Mouse (Mus musculus): Measurements from ENCODE around the gene Oog4. TPM values are rescaled to one million over a fixed set of nuclear protein-coding genes. Genes with fewer than 3 reads are reported as not detected.

The Oog4 gene
- not detected for polyA plus RNA-seq (2014; fragmentation: Illumina TruSeq; extraction: RNeasy Lipid Tissue Mini Kit (QIAGEN cat#74804); ENCODE audit: low read depth, low replicate concordance)

DNA sequence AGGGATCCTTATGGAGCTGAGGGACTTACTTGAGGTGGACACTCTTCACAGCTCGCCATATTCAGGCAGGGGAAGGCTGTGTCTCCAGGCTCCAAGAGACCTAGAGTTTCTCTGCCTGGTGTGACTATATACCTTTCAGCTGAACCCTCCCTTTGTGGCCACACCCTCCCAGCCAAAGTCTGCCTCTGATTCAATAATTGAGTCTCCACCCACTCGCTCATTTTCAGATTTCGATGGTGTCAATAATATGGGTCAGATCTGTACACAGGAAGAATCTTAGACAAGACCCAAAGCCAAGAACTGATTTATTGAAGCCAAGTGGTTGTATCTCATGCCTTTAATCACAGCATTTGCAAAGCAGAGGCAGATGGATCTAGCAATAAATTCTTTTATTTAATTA, at the start of gene Oog4:
Oog4 (minus strand) TSS at position 101 of the 400 bp plus-strand sequence.

DNA sequence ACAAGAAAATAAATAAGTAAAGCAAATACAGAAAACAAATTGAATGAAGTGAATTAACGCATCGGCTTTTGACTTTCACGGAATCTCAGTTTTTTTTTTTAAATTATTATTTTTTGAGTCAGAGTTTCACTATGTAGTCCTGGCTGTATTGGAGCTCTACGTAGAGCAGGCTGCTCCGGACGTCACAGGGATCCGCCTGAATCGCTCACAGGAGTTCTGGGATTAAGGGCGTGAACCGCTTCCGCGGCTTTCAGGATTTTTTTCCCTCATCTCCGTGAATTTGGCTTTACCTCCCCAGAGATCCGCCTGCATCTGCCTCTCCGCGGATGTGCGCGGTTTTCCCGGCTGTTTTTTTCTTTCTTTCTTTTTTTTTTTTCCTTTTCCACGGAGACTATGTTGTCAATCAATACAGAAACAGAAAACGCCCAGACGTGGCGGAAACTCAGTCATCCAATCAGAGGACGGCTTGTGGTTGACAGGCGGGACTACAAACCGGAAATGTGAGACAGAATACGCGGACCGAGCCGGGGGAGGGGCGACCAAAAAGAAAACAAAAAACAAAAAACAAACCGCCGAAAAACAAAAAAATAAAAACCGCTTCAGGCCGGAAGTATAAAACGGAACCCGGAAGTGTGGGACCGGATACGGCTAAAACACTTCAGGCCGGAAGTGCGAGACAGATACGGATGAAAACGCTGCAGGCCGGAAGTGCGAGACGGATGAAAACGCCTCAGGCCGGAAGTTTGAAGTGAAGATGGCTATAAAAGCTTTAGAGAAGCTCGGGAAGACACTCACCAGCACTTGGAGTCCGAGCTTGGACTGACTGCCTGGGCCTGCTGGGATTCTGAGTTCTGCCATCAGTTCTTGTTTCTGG, 37.7 kb downstream of the Oog4 start, which contains the start of gene Pramef8:
Pramef8 (plus strand) TSS at position 208 of the 874 bp plus-strand sequence.

DNA sequence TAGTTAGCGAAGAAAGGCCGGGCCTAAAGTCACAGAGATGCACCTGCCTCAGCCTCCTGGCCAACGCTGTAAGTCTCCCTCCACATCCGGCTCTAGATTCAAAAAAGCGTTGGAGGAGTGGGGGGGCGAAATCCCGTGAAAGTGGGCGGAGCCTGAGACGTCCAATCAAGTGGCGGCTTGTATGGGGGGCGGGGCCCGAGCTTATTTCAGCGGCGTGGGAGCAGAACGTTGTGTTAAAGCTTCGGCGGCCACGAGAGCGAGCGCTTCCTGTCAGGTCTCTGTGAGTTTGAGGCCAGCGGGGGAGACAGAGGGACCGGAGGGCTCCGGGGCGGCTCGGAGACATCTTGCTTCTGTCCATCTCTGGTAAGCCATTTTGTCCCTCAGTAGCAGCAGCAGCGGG, 55.9 kb downstream of the Oog4 start, which contains the start of gene Pramel1:
Pramel1 (plus strand) TSS at position 248 of the 400 bp plus-strand sequence.

Other genes with a start within 250 kb of the Oog4 start
- gene Prdm2, start 237.3 kb downstream of the Oog4 start, polyA plus RNA-seq (2014; fragmentation: Illumina TruSeq; extraction: RNeasy Lipid Tissue Mini Kit (QIAGEN cat#74804); ENCODE audit: low read depth, low replicate concordance): 21.7 TPM
- 52.5 TPM for gene Pdpn, start 150.8 kb downstream of the Oog4 start, polyA plus RNA-seq (2014; fragmentation: Illumina TruSeq; extraction: RNeasy Lipid Tissue Mini Kit (QIAGEN cat#74804); ENCODE audit: low read depth, low replicate concordance)
- gene Lrrc38, start 100.6 kb downstream of the Oog4 start, polyA plus RNA-seq (2014; fragmentation: Illumina TruSeq; extraction: RNeasy Lipid Tissue Mini Kit (QIAGEN cat#74804); ENCODE audit: low read depth, low replicate concordance): not detected
- 0.10 TPM for gene Pramel1, start 55.9 kb downstream of the Oog4 start, polyA plus RNA-seq (2014; fragmentation: Illumina TruSeq; extraction: RNeasy Lipid Tissue Mini Kit (QIAGEN cat#74804); ENCODE audit: low read depth, low replicate concordance)
- gene Pramef8, start 37.9 kb downstream of the Oog4 start, polyA plus RNA-seq (2014; fragmentation: Illumina TruSeq; extraction: RNeasy Lipid Tissue Mini Kit (QIAGEN cat#74804); ENCODE audit: low read depth, low replicate concordance): 12.3 TPM
- not detected for gene Gm13043, start 61.0 kb upstream of the Oog4 start, polyA plus RNA-seq (2014; fragmentation: Illumina TruSeq; extraction: RNeasy Lipid Tissue Mini Kit (QIAGEN cat#74804); ENCODE audit: low read depth, low replicate concordance)
- not detected for gene Gm13040, start 85.6 kb upstream of the Oog4 start, polyA plus RNA-seq (2014; fragmentation: Illumina TruSeq; extraction: RNeasy Lipid Tissue Mini Kit (QIAGEN cat#74804); ENCODE audit: low read depth, low replicate concordance)
- gene BC080695, start 101.4 kb upstream of the Oog4 start, polyA plus RNA-seq (2014; fragmentation: Illumina TruSeq; extraction: RNeasy Lipid Tissue Mini Kit (QIAGEN cat#74804); ENCODE audit: low read depth, low replicate concordance): not detected
- not detected for gene Gm13057, start 101.4 kb upstream of the Oog4 start, polyA plus RNA-seq (2014; fragmentation: Illumina TruSeq; extraction: RNeasy Lipid Tissue Mini Kit (QIAGEN cat#74804); ENCODE audit: low read depth, low replicate concordance)
- not detected for gene Gm13083, start 164.7 kb upstream of the Oog4 start, polyA plus RNA-seq (2014; fragmentation: Illumina TruSeq; extraction: RNeasy Lipid Tissue Mini Kit (QIAGEN cat#74804); ENCODE audit: low read depth, low replicate concordance)
- not detected for gene Gm13088, start 206.9 kb upstream of the Oog4 start, polyA plus RNA-seq (2014; fragmentation: Illumina TruSeq; extraction: RNeasy Lipid Tissue Mini Kit (QIAGEN cat#74804); ENCODE audit: low read depth, low replicate concordance)

Data from adipose tissue, adult 10 weeks (tissue).